Mouse (Mus musculus): ENCODE results near the gene Tecpr2.

- TF ChIP-seq CTCF (IDR thresholded peaks at IDR 0.05 in 2 of 3, conservative IDR thresholded peaks at IDR 0.05 in 1 of 3; ENCODE audit: control insufficient read depth in 1 of 3, insufficient read depth in 1 of 3, low read depth in 2 of 3, low read length in 3 of 3, poor library complexity in 1 of 3, severe bottlenecking in 1 of 3) (peak in 2 of 3 experiments; percentile 40 to 49; a peak in 5 of 6 replicates), HCFC1 (IDR thresholded peaks at IDR 0.05; ENCODE audit: low read depth, low read length) (no peak), RAD21 (IDR thresholded peaks at IDR 0.05; ENCODE audit: low read depth, low read length) (peak; percentile 17; the same call in 1 of the 2 replicates), EP300 (IDR thresholded peaks at IDR 0.05; ENCODE audit: low read depth in 1 of 2, low read length in 2 of 2) (no peak), CHD2 (IDR thresholded peaks at IDR 0.05; ENCODE audit: low read length) (no peak), E2F4 (IDR thresholded peaks at IDR 0.05; ENCODE audit: borderline replicate concordance, low read depth, low read length) (no peak), KAT2A (conservative IDR thresholded peaks at IDR 0.05; ENCODE audit: low read depth, low read length) (no peak), MAX (IDR thresholded peaks at IDR 0.05; ENCODE audit: low read length) (no peak), ETS1 (IDR thresholded peaks at IDR 0.05; ENCODE audit: low read depth, low read length) (no peak), BHLHE40 (IDR thresholded peaks at IDR 0.05; ENCODE audit: borderline replicate concordance, low read depth, low read length) (no peak), ZMIZ1 (IDR thresholded peaks at IDR 0.05; ENCODE audit: low read depth, low read length) (no peak), RCOR1 (IDR thresholded peaks at IDR 0.05; ENCODE audit: low read depth, low read length) (no peak), GATA1 (IDR thresholded peaks at IDR 0.05; ENCODE audit: low read depth, low read length) (no peak), POLR2A (IDR thresholded peaks at IDR 0.05; ENCODE audit: control insufficient read depth in 1 of 2, insufficient read depth in 1 of 2, low read depth in 1 of 2, low read length in 2 of 2, poor library complexity in 1 of 2) (no peak)
Observed at GRCm38 (mm10) chr12:110882291-110882690, 6.8 kb upstream of the Tecpr2 start.

Data from MEL (cell line).